Mouse (Mus musculus): ENCODE results near the gene Sh3rf1. TPM values are rescaled to one million over a fixed set of nuclear protein-coding genes. Genes with fewer than 3 reads are reported as not detected.

Gene Sh3rf1
- polyA plus RNA-seq, 1 experiment from 2014 or later = 1.2 TPM

GRCm38 (mm10) chr8:61340283-61340984 lies 116.8 kb downstream of the Sh3rf1 start:
- Histone ChIP-seq H3K9me3 (replicated peaks) (no peaks in the 10 kb centered on the region), H3K36me3 (replicated peaks) (no peaks in the 10 kb centered on the region), H3K4me1 (replicated peaks) (no peaks in the 10 kb centered on the region), H3K27ac (replicated peaks) (no peak overlapping the region), H3K9ac (no peak overlapping the region), H3K27me3 (no peaks in the 10 kb centered on the region), H3K4me2 (no peak overlapping the region), H3K4me3 (replicated peaks) (no peak overlapping the region)
- 80% methylated on average over 17 of the region's 17 CpGs for WGBS (ENCODE audit: insufficient replicate concordance)
- ATAC-seq (ENCODE audit: insufficient read depth) = no peak

DNA sequence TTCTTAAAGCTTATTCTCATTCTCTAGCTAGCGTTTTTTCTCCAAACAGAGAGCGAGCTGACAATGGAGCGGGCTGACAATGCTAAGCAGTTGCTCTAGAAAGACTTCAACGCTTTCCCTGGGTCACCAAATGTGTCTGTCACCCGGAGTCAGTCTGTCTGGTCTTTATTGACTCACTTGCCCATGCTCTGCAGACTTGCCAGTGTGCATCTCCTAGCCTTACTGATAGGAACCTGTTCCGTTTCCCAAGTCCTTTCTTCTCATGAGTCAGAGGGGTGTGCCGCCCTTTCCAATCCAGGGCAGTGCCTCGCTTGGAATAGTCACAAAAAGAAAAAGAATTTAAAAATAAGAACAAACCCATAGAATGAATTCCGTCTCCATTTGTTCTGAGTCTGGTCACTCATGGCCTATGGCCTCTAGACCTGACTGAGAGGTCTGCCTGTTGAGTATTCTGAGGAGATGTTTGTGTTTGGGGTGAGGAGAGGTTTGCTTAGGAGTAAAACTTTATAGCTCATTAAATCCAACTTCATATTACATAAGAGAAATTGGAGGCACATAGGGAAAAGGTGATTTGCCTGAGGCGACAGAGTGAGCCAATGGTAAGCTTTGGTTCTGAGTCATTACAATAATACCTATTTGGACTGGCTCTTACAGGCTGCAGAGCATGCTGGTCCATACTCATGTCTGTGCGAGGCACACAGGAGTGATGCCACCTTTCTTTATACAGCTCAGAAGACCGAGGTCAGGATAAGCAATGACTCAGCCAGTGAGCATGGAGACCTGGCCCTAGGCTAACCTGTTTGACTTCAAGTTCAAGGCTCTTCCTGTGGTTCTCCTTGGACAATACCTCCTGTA lies 118.1 kb downstream of the Sh3rf1 start:
- no peak overlapping the region for H3K27ac ChIP-seq (replicated peaks)
- WGBS (ENCODE audit: insufficient replicate concordance) = 66% methylated on average over 12 of the region's 12 CpGs
- H3K4me3 ChIP-seq (replicated peaks) = no peak overlapping the region
- no peaks in the 10 kb centered on the region for H3K36me3 ChIP-seq (replicated peaks)
- no peak overlapping the region for H3K4me2 ChIP-seq
- no peaks in the 10 kb centered on the region for H3K4me1 ChIP-seq (replicated peaks)
- H3K27me3 ChIP-seq = no peaks in the 10 kb centered on the region
- no peak overlapping the region for H3K9ac ChIP-seq
- H3K9me3 ChIP-seq (replicated peaks) = no peaks in the 10 kb centered on the region
- no peak for ATAC-seq (ENCODE audit: insufficient read depth)

- H3K9ac ChIP-seq = no peak overlapping the region
- no peaks in the 10 kb centered on the region for H3K27me3 ChIP-seq
- no peak for ATAC-seq (ENCODE audit: insufficient read depth)
- H3K27ac ChIP-seq (replicated peaks) = no peak overlapping the region
- 57% methylated on average over 7 of the region's 7 CpGs for WGBS (ENCODE audit: insufficient replicate concordance)
- H3K4me2 ChIP-seq = no peak overlapping the region
- no peaks in the 10 kb centered on the region for H3K36me3 ChIP-seq (replicated peaks)
- no peaks in the 10 kb centered on the region for H3K4me1 ChIP-seq (replicated peaks)
- H3K9me3 ChIP-seq (replicated peaks) = no peaks in the 10 kb centered on the region
- H3K4me3 ChIP-seq (replicated peaks) = no peak overlapping the region
Observed at GRCm38 (mm10) chr8:61342473-61343026, 118.9 kb downstream of the Sh3rf1 start.

DNA sequence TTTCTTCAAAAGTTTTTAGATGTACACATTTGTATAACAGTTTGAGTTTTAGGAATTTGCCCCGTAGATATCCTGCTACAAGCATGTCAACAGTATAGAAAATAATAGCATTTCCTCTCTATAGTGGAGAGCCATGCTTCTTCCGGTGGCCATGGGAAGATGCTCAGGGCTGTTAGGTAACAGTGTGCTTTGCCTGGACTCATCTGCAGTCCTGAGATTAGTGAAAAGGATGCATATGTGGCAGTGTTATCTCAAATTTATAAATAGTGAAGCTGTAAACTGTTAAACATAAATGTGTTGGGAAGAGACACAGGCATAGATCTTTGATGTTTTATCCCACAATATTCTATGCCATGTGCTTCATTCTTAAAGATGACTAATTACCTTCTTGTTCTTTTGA lies 120.8 kb downstream of the Sh3rf1 start:
- H3K9ac ChIP-seq = no peak overlapping the region
- no peak overlapping the region for H3K4me2 ChIP-seq

GRCm38 (mm10) chr8:61346941-61347340 lies 123.3 kb downstream of the Sh3rf1 start:
- Histone ChIP-seq H3K27ac (replicated peaks) (no peak overlapping the region), H3K4me3 (replicated peaks) (no peak overlapping the region), H3K4me1 (replicated peaks) (no peaks in the 10 kb centered on the region), H3K27me3 (no peaks in the 10 kb centered on the region), H3K36me3 (replicated peaks) (no peaks in the 10 kb centered on the region), H3K4me2 (no peak overlapping the region), H3K9ac (no peak overlapping the region), H3K9me3 (replicated peaks) (no peaks in the 10 kb centered on the region)
- 58% methylated on average over 6 of the region's 6 CpGs for WGBS (ENCODE audit: insufficient replicate concordance)
- no peak for ATAC-seq (ENCODE audit: insufficient read depth)

More for the DNA sequence above, 120.8 kb downstream of the Sh3rf1 start:
- no peaks in the 10 kb centered on the region for H3K9me3 ChIP-seq (replicated peaks)
- no peak for ATAC-seq (ENCODE audit: insufficient read depth)
- no peaks in the 10 kb centered on the region for H3K36me3 ChIP-seq (replicated peaks)
- H3K4me3 ChIP-seq (replicated peaks) = no peak overlapping the region
- 41% methylated on average over 2 of the region's 2 CpGs for WGBS (ENCODE audit: insufficient replicate concordance)
- no peaks in the 10 kb centered on the region for H3K27me3 ChIP-seq
- H3K27ac ChIP-seq (replicated peaks) = no peak overlapping the region
- no peaks in the 10 kb centered on the region for H3K4me1 ChIP-seq (replicated peaks)

DNA sequence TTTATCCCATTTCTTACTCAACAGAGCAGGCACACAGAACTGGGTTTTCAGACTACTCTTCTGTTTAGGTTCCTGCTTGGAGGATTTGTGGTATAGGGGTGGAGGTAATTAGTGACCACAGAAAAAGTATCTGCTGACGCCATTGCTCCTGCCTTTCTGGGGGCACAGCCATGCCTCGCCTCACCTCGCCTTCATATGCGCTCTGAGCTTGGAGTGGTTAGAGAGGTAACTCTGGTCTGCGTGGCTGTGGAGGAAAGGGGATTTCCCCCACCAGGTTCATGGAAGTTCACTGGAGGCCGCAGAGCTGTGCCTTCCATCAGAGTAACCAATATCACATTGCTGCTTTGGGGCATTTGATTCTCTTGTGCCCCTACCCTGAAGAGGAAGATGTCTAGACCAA lies 123.9 kb downstream of the Sh3rf1 start:
- H3K4me3 ChIP-seq (replicated peaks) = no peak overlapping the region
- ATAC-seq (ENCODE audit: insufficient read depth) = no peak

GRCm38 (mm10) chr8:61348029-61348428 lies 124.4 kb downstream of the Sh3rf1 start:
- Histone ChIP-seq H3K4me2 (no peak overlapping the region), H3K36me3 (replicated peaks) (no peaks in the 10 kb centered on the region), H3K27ac (replicated peaks) (no peak overlapping the region), H3K4me1 (replicated peaks) (no peaks in the 10 kb centered on the region), H3K9ac (no peak overlapping the region), H3K4me3 (replicated peaks) (no peak overlapping the region), H3K27me3 (no peaks in the 10 kb centered on the region), H3K9me3 (replicated peaks) (no peaks in the 10 kb centered on the region)
- ATAC-seq (ENCODE audit: insufficient read depth) = no peak
- 55% methylated on average over 5 of the region's 5 CpGs for WGBS (ENCODE audit: insufficient replicate concordance)

More for the DNA sequence above, 123.9 kb downstream of the Sh3rf1 start:
- H3K27me3 ChIP-seq = no peaks in the 10 kb centered on the region
- no peaks in the 10 kb centered on the region for H3K9me3 ChIP-seq (replicated peaks)
- no peak overlapping the region for H3K4me2 ChIP-seq
- no peaks in the 10 kb centered on the region for H3K36me3 ChIP-seq (replicated peaks)
- no peaks in the 10 kb centered on the region for H3K4me1 ChIP-seq (replicated peaks)
- no peak overlapping the region for H3K9ac ChIP-seq
- WGBS (ENCODE audit: insufficient replicate concordance) = 63% methylated on average over 6 of the region's 6 CpGs
- no peak overlapping the region for H3K27ac ChIP-seq (replicated peaks)

DNA sequence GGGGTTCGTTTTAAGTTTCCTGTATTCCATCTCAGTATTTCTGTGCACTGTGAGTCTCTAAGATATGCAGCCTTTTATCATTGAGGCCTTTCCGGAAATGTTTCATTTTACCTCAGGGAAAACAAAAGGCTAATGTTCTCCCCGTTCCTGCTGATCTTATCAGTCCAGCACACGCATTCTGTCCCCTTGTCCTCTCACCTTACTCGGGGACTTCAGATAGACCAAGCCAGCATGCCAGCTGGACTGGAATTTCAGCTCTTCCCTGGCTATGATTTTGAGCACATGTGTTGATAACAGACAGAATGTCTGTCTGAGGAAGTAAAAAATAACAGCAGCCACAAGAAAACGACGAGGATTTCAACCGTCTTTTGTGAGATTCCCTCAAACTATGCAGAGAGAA lies 124.8 kb downstream of the Sh3rf1 start:
- H3K36me3 ChIP-seq (replicated peaks) = no peaks in the 10 kb centered on the region
- WGBS (ENCODE audit: insufficient replicate concordance) = 32% methylated on average over 8 of the region's 8 CpGs
- H3K27ac ChIP-seq (replicated peaks) = no peak overlapping the region
- no peaks in the 10 kb centered on the region for H3K9me3 ChIP-seq (replicated peaks)
- no peak for ATAC-seq (ENCODE audit: insufficient read depth)
- H3K27me3 ChIP-seq = no peaks in the 10 kb centered on the region
- no peaks in the 10 kb centered on the region for H3K4me1 ChIP-seq (replicated peaks)
- H3K4me3 ChIP-seq (replicated peaks) = no peak overlapping the region
- H3K9ac ChIP-seq = no peak overlapping the region
- no peak overlapping the region for H3K4me2 ChIP-seq

DNA sequence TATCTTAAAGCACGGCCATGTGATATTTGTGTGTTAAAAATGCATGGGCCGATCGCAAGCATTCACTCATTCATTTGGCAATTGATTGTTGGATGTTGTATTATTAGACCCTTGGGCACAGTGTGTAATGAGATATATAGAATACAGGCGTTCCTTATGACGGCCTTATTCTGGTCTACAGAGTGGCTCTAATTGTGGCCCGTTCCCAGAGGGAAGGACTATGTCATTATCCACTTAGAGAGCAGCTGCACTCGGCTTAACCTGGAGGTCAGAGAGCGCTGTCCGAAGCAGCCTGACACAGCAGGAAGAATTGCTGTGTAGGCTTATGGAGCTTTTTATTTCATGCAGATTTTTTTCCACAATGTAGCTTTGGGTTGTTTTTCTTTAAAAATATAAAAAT lies 126.8 kb downstream of the Sh3rf1 start:
- Histone ChIP-seq H3K27ac (replicated peaks) (no peak overlapping the region), H3K9me3 (replicated peaks) (no peaks in the 10 kb centered on the region), H3K36me3 (replicated peaks) (no peaks in the 10 kb centered on the region), H3K4me3 (replicated peaks) (no peak overlapping the region), H3K9ac (no peak overlapping the region), H3K27me3 (no peaks in the 10 kb centered on the region), H3K4me1 (replicated peaks) (no peaks in the 10 kb centered on the region), H3K4me2 (no peak overlapping the region)
- 78% methylated on average over 9 of the region's 9 CpGs for WGBS (ENCODE audit: insufficient replicate concordance)
- no peak for ATAC-seq (ENCODE audit: insufficient read depth)

DNA sequence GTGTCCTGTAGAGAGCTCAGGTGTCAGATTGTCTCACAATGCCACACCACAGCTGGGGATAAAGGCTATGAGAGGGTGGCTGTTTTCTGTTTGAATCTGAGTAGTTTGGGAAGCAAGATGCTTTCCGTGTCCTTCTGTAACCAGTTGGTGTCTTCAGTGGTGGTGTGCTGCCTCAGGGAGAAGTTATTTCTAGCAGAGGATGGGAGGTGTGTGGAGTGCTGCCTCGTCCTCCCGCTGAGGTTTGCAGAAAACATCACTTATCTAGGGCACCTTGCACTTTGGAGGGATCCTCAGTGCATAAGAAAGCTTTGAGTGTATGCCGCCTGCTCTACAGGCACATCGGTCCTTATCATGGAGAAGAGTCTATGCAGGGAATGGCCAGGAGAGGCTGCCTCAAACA lies 128.0 kb downstream of the Sh3rf1 start:
- no peaks in the 10 kb centered on the region for H3K9me3 ChIP-seq (replicated peaks)
- H3K27me3 ChIP-seq = no peaks in the 10 kb centered on the region
- no peak overlapping the region for H3K27ac ChIP-seq (replicated peaks)
- ATAC-seq (ENCODE audit: insufficient read depth) = no peak
- no peak overlapping the region for H3K4me2 ChIP-seq
- H3K4me1 ChIP-seq (replicated peaks) = no peaks in the 10 kb centered on the region
- no peaks in the 10 kb centered on the region for H3K36me3 ChIP-seq (replicated peaks)
- no peak overlapping the region for H3K4me3 ChIP-seq (replicated peaks)
- WGBS (ENCODE audit: insufficient replicate concordance) = 71% methylated on average over 5 of the region's 5 CpGs
- no peak overlapping the region for H3K9ac ChIP-seq

- Histone ChIP-seq H3K4me2 (no peak overlapping the region), H3K36me3 (replicated peaks) (no peaks in the 10 kb centered on the region), H3K27me3 (no peaks in the 10 kb centered on the region), H3K9me3 (replicated peaks) (no peaks in the 10 kb centered on the region), H3K9ac (no peak overlapping the region), H3K4me3 (replicated peaks) (no peak overlapping the region), H3K27ac (replicated peaks) (no peak overlapping the region), H3K4me1 (replicated peaks) (no peaks in the 10 kb centered on the region)
- 62% methylated on average over 5 of the region's 5 CpGs for WGBS (ENCODE audit: insufficient replicate concordance)
- no peak for ATAC-seq (ENCODE audit: insufficient read depth)
Observed at GRCm38 (mm10) chr8:61355503-61355902, 131.8 kb downstream of the Sh3rf1 start.
